Mouse (Mus musculus) intestine, postnatal 0 days (tissue): Measurements from ENCODE around the gene Krt27. TPM values are rescaled to one million over a fixed set of nuclear protein-coding genes. Genes with fewer than 3 reads are reported as not detected.
A peak's percentile ranks its signal among the peaks of the same experiment; 100 is the strongest.

ENCODE experiments used
- ATAC-seq: fragments of 200-750 bp; cut with Nextera tagmentation; 2 replicates; pipeline ENCODE4 v1.8.0; 2017; ENCODE audit warnings: mild to moderate bottlenecking, moderate TSS enrichment, moderate library complexity
- H3K27ac ChIP-seq: fragments of 300-500 bp; sonication (generic); 2 replicates; pipeline ENCODE4 v1.5.1; 2014; ENCODE audit warnings: mild to moderate bottlenecking, low read depth, low read length, moderate library complexity
- H3K27me3 ChIP-seq: fragments of 300-500 bp; sonication (generic); replicated peaks from 2 replicates; pipeline ENCODE4 v1.6.1; 2014; ENCODE audit warnings: low read length, mixed read lengths; ENCODE audit not compliant: control insufficient read depth, insufficient read depth
- H3K36me3 ChIP-seq: fragments of 300-500 bp; sonication (generic); 2 replicates; pipeline ENCODE4 v1.6.1; 2014; ENCODE audit warnings: mild to moderate bottlenecking, moderate library complexity; ENCODE audit not compliant: control insufficient read depth, insufficient read depth
- H3K4me1 ChIP-seq: fragments of 300-500 bp; sonication (generic); replicated peaks from 2 replicates; pipeline ENCODE4 v1.6.1; 2014; ENCODE audit warnings: antibody characterized with exemption, low read length, mixed read lengths; ENCODE audit not compliant: control insufficient read depth, insufficient read depth
- H3K4me2 ChIP-seq: fragments of 300-500 bp; sonication (generic); replicated peaks from 2 replicates; pipeline ENCODE4 v1.6.1; 2014; ENCODE audit warnings: low read depth, mild to moderate bottlenecking, moderate library complexity
- H3K4me3 ChIP-seq: fragments of 300-500 bp; sonication (generic); 2 replicates; pipeline ENCODE4 v1.5.1; 2014; ENCODE audit warnings: low read depth, low read length
- H3K9ac ChIP-seq: fragments of 300-500 bp; sonication (generic); 2 replicates; pipeline ENCODE4 v1.6.1; 2014; ENCODE audit warnings: mild to moderate bottlenecking, low read depth, low read length
- H3K9me3 ChIP-seq: fragments of 300-500 bp; sonication (generic); 2 replicates; pipeline ENCODE4 v1.6.1; 2016; ENCODE audit warnings: mixed run types; ENCODE audit not compliant: control insufficient read depth
- CTCF ChIP-seq: sonication (generic); IDR thresholded peaks from 2 replicates; pipeline ENCODE4 v1.5.1; 2016; ENCODE audit warnings: low read depth, mild to moderate bottlenecking, control low read depth, antibody characterized with exemption, moderate library complexity
- WGBS: fragments of 180-500 bp; shearing (Covaris S2); extraction: QIAGEN DNeasy Blood & Tissue Kit; methylation state at CpG from one replicate; pipeline ENCODE4 v1.1.7; 2014; 5-methylcytosine and 5-hydroxymethylcytosine counted together
- polyA plus RNA-seq: library from polyadenylated mRNA; unstranded; fragments of >200 nt; fragmentation: Nextera tagmentation; extraction: Ambion mirVana; gene quantifications from 2 replicates; pipeline ENCODE4 v1.2.1, GENCODE M21; 2015

Gene Krt27
- polyA plus RNA-seq, 1 experiment from 2014 or later: not detected

- WGBS: 82% methylated on average over 6 of the region's 6 CpGs
Measured at GRCm38 (mm10) chr11:99391375-99391774, 40.5 kb upstream of the Krt27 start.

GRCm38 (mm10) chr11:99390866-99391265 is 40.0 kb upstream of the Krt27 start:
- no peak for ATAC-seq
- H3K9me3 ChIP-seq: no peaks in the 10 kb centered on the region
- no peaks in the 10 kb centered on the region for H3K36me3 ChIP-seq
- H3K4me2 ChIP-seq: no peak overlapping the region
- H3K4me3 ChIP-seq: no peak overlapping the region
- WGBS: 68% methylated on average over 7 of the region's 7 CpGs
- no peak for TF ChIP-seq CTCF
- H3K27ac ChIP-seq: no peak overlapping the region
- H3K9ac ChIP-seq: no peak overlapping the region
- H3K4me1 ChIP-seq: no peaks in the 10 kb centered on the region
- H3K27me3 ChIP-seq: no peaks in the 10 kb centered on the region

More at GRCm38 (mm10) chr11:99391375-99391774, 40.5 kb upstream of the Krt27 start:
- Histone ChIP-seq H3K27ac (no peak overlapping the region), H3K27me3 (no peaks in the 10 kb centered on the region), H3K36me3 (no peaks in the 10 kb centered on the region), H3K9ac (no peak overlapping the region), H3K9me3 (no peaks in the 10 kb centered on the region), H3K4me2 (no peak overlapping the region), H3K4me1 (no peaks in the 10 kb centered on the region), H3K4me3 (no peak overlapping the region)
- no peak for TF ChIP-seq CTCF
- ATAC-seq: no peak

- H3K4me2 ChIP-seq: no peak within 1 kb of the TSS
- no peak within 1 kb of the TSS for H3K4me3 ChIP-seq
- H3K27ac ChIP-seq: no peak within 1 kb of the TSS
- no peaks in the 10 kb centered on the region for H3K9me3 ChIP-seq
- H3K27me3 ChIP-seq: no peaks in the 10 kb centered on the region
- no peaks in the 10 kb centered on the region for H3K36me3 ChIP-seq
- TF ChIP-seq CTCF: no peak
- WGBS: 75% methylated on average over 4 of the region's 4 CpGs
- ATAC-seq: no peak
- no peaks in the 10 kb centered on the region for H3K4me1 ChIP-seq
- no peak within 1 kb of the TSS for H3K9ac ChIP-seq
Measured at GRCm38 (mm10) chr11:99389264-99389663, 38.4 kb upstream of the Krt27 start, which contains the start of gene Krt10. Krt10 (minus strand) TSS chr11:99389364.

- H3K9ac ChIP-seq: no peak overlapping the region
- no peaks in the 10 kb centered on the region for H3K9me3 ChIP-seq
- H3K4me1 ChIP-seq: no peaks in the 10 kb centered on the region
- no peak overlapping the region for H3K27ac ChIP-seq
- no peak for ATAC-seq
- H3K4me2 ChIP-seq: no peak overlapping the region
- no peak overlapping the region for H3K4me3 ChIP-seq
- H3K27me3 ChIP-seq: no peaks in the 10 kb centered on the region
- 84% methylated on average over 18 of the region's 18 CpGs for WGBS
- no peaks in the 10 kb centered on the region for H3K36me3 ChIP-seq
- TF ChIP-seq CTCF: no peak
Measured at GRCm38 (mm10) chr11:99388661-99389060, 37.8 kb upstream of the Krt27 start.

- TF ChIP-seq CTCF: no peak
- peak overlapping the region; percentile 92 for H3K27ac ChIP-seq
- H3K4me2 ChIP-seq: peak overlapping the region; percentile 65
- no peaks in the 10 kb centered on the region for H3K27me3 ChIP-seq
- H3K9ac ChIP-seq: peak overlapping the region; percentile 64
- under 1% methylated on average over 71 of the region's 71 CpGs for WGBS
- no peaks in the 10 kb centered on the region for H3K4me1 ChIP-seq
- H3K36me3 ChIP-seq: no peaks in the 10 kb centered on the region
- H3K9me3 ChIP-seq: no peaks in the 10 kb centered on the region
- peak; percentile 93 for ATAC-seq
- H3K4me3 ChIP-seq: peak overlapping the region; percentile 63
Measured at GRCm38 (mm10) chr11:99385813-99386721, 35.2 kb upstream of the Krt27 start.

- WGBS: 12% methylated on average over 5 of the region's 5 CpGs
Measured at GRCm38 (mm10) chr11:99379568-99379967, 28.7 kb upstream of the Krt27 start.

More at GRCm38 (mm10) chr11:99379568-99379967, 28.7 kb upstream of the Krt27 start:
- Histone ChIP-seq H3K4me1 (no peaks in the 10 kb centered on the region), H3K27ac (no peak overlapping the region), H3K9ac (no peak overlapping the region), H3K36me3 (no peaks in the 10 kb centered on the region), H3K27me3 (no peaks in the 10 kb centered on the region), H3K4me2 (no peak overlapping the region), H3K4me3 (no peak overlapping the region), H3K9me3 (no peaks in the 10 kb centered on the region)
- no peak for ATAC-seq
- peak; percentile 92 for TF ChIP-seq CTCF
